Mouse (Mus musculus) cortical plate, adult 2 months (tissue): ENCODE results near the gene Tbc1d4.

Experiments
- CTCF ChIP-seq: fragments of 200-500 bp; IDR thresholded peaks from 2 replicates; pipeline ENCODE4 v1.5.1; 2011; ENCODE audit warnings: mild to moderate bottlenecking, control low read depth, low read length; ENCODE audit not compliant: insufficient read depth; ENCODE audit errors: extremely low read depth
- POLR2A ChIP-seq: fragments of 200-500 bp; IDR thresholded peaks from 2 replicates; pipeline ENCODE4 v1.6.1; 2011; ENCODE audit warnings: mild to moderate bottlenecking, low read length, control low read depth; ENCODE audit not compliant: insufficient read depth; ENCODE audit errors: extremely low read depth

DNA sequence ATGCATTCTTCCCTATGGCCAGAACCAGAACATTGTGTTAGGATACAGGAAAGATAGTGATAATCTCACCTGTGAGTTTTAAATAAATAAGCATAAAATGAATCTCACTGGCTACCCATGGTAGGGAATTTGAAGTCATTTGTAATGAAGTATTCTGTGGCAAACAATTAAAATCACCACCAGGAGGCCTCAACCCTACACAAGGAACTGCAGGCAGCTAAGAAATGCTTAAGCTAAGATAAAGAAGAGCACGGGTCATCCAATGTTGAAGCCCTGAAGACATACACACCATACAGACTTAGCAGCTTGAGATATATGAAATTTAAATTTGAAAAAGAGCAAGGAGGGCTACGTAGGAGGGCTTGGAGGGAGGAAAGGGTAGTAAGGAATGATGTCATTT lies 3.1 kb downstream of the Tbc1d4 start:
- no peak for TF ChIP-seq CTCF
- no peak for TF ChIP-seq POLR2A
